Comparison of ENCODE assay signal across 9 mouse cellular contexts in the genomic region with DNA sequence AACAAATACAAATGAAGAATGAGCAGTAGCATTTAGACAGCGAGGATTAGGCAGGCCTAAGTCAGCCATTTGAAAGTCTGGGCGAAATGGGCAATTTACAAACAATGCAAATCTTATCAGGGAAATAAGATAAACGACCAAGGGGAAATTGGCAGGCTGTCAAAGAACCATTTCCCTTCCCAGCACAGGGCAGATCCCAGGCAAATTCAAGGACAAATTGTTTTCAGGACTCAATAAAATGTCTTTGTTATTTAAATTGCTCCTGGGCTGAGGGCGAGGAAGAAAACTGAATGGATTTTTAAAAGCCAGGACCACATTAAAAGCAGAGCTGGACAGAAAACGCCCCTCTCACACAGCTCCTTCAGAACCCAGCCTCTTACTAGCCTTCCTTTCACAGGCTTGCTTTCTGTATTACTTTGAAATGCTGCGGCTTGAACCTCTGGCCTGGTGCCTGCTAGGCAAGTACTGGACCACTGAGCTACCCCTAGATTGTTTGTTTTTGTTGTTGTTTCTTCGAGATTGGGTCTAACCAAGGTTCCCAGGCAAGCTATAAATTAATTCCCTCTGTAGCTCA.
DNase-seq lines count a peak whose midpoint lies in the region; ATAC-seq and TF ChIP-seq lines count a peak whose summit lies in the region.
"Had no signal": no experiment of that assay in that cellular context is flagged by ENCODE, and none has a peak within 500 bp of the region (broad histone marks: within the 10 kb centered on the region; RNA-seq: fewer than 3 reads in every experiment).

No protein-coding gene starts in this region.

- ATAC-seq in liver, embryonic 12.5 days = no peak
- ATAC-seq in forebrain, embryonic 12.5 days (ENCODE audit: low FRiP score) = no peak

- DNase-seq in liver, adult 2 months (ENCODE audit: extremely low read depth, low read depth, low spot score) = peak; percentile 24
- DNase-seq in heart, postnatal 4 days = peak; percentile 16
- peak; percentile 5 for DNase-seq in ovary, postnatal 36 days (ENCODE audit: low spot score)
- no peak for DNase-seq in T-cell, adult 2 months (ENCODE audit: low spot score)
- no peak for DNase-seq in right cerebral cortex, postnatal 14 days
- DNase-seq: layer of hippocampus, postnatal 36 days had no signal

- 39% methylated on average over 7 of the region's 7 CpGs for WGBS in liver, adult 2 months
- 38% methylated on average over 7 of the region's 7 CpGs for WGBS in liver, embryonic 12.5 days (ENCODE audit: insufficient replicate concordance)
- 18% methylated on average over 7 of the region's 7 CpGs for WGBS in forebrain, embryonic 12.5 days

- no peaks in the 10 kb centered on the region for H3K4me1 ChIP-seq in liver, adult 2 months (ENCODE audit: control insufficient read depth, insufficient read depth, low read length)
- H3K4me1 ChIP-seq in liver, embryonic 12.5 days = peaks cover 16% of the 10 kb centered on the region
- peaks cover 18% of the 10 kb centered on the region for H3K4me1 ChIP-seq in forebrain, embryonic 12.5 days
- H3K4me1 ChIP-seq: neural tube, embryonic 12.5 days had no signal

- H3K27me3 ChIP-seq in liver, adult 2 months (ENCODE audit: control insufficient read depth, insufficient read depth, low read length) = no peaks in the 10 kb centered on the region
- H3K27me3 ChIP-seq in liver, embryonic 12.5 days (replicated peaks) = no peaks in the 10 kb centered on the region
- peaks cover 12% of the 10 kb centered on the region for H3K27me3 ChIP-seq in forebrain, embryonic 12.5 days
- H3K27me3 ChIP-seq: neural tube, embryonic 12.5 days had no signal

- H3K27ac ChIP-seq in liver, adult 2 months (replicated peaks; ENCODE audit: insufficient read depth, low read depth, low read length) = peak overlapping the region; percentile 49; the same call in 1 of the 2 replicates
- H3K27ac ChIP-seq in liver, embryonic 12.5 days = no peak overlapping the region
- peak overlapping the region; percentile 57; the same call in 1 of the 2 replicates for H3K27ac ChIP-seq in forebrain, embryonic 12.5 days
- H3K27ac ChIP-seq: neural tube, embryonic 12.5 days had no signal

- H3K4me2 ChIP-seq in liver, embryonic 12.5 days = no peak overlapping the region
- H3K4me2 ChIP-seq in forebrain, embryonic 12.5 days = no peak overlapping the region
- H3K4me2 ChIP-seq: neural tube, embryonic 12.5 days had no signal

- no peaks in the 10 kb centered on the region for H3K79me2 ChIP-seq in liver, adult 2 months (ENCODE audit: control insufficient read depth, insufficient read depth, low read length)

- H3K9ac ChIP-seq in liver, adult 2 months (ENCODE audit: low read depth, low read length) = no peak overlapping the region
- no peak overlapping the region for H3K9ac ChIP-seq in liver, embryonic 12.5 days
- H3K9ac ChIP-seq in forebrain, embryonic 12.5 days = no peak overlapping the region
- H3K9ac ChIP-seq: neural tube, embryonic 12.5 days had no signal

- H3K9me3 ChIP-seq in liver, embryonic 12.5 days (replicated peaks) = no peaks in the 10 kb centered on the region
- H3K9me3 ChIP-seq in forebrain, embryonic 12.5 days = no peaks in the 10 kb centered on the region
- H3K9me3 ChIP-seq: neural tube, embryonic 12.5 days had no signal

- H3K4me3 ChIP-seq in liver, adult 2 months (ENCODE audit: insufficient read depth, low read depth, low read length) = no peak overlapping the region
- no peak overlapping the region for H3K4me3 ChIP-seq in liver, embryonic 12.5 days
- H3K4me3 ChIP-seq in forebrain, embryonic 12.5 days (replicated peaks) = no peak overlapping the region
- H3K4me3 ChIP-seq: neural tube, embryonic 12.5 days had no signal

- no peaks in the 10 kb centered on the region for H3K36me3 ChIP-seq in liver, adult 2 months (ENCODE audit: control insufficient read depth, insufficient read depth, low read length)
- no peaks in the 10 kb centered on the region for H3K36me3 ChIP-seq in liver, embryonic 12.5 days
- H3K36me3 ChIP-seq in forebrain, embryonic 12.5 days (replicated peaks) = no peaks in the 10 kb centered on the region
- H3K36me3 ChIP-seq: neural tube, embryonic 12.5 days had no signal

- TF ChIP-seq POLR2A in liver, adult 2 months (IDR thresholded peaks at IDR 0.05; ENCODE audit: extremely low read depth, insufficient read depth, low read length) = no peak

- no peak for TF ChIP-seq CTCF in liver, adult 2 months (IDR thresholded peaks at IDR 0.05; ENCODE audit: low read depth, low read length)

Comparison
In these comparisons a context has a peak if more than half of its experiments do, and no peak if none do; other contexts are left out.
1. DNase-seq: peak in liver, adult 2 months (single experiment), heart, postnatal 4 days (single experiment) and ovary, postnatal 36 days (single experiment); none in T-cell, adult 2 months (single experiment) and right cerebral cortex, postnatal 14 days (single experiment).